27 mouse cellular contexts compared by ENCODE assay signal in genomic region chr12:100477474-100477873, GRCm38 (mm10). TPM values are rescaled to one million over a fixed set of nuclear protein-coding genes. Genes with fewer than 3 reads are reported as not detected.
A peak's percentile ranks its signal among the peaks of the same experiment; 100 is the strongest.
DNase-seq lines count a peak whose midpoint lies in the region; ATAC-seq and TF ChIP-seq lines count a peak whose summit lies in the region.
"Had no signal": no experiment of that assay in that cellular context is flagged by ENCODE, and none has a peak within 500 bp of the region (broad histone marks: within the 10 kb centered on the region; RNA-seq: fewer than 3 reads in every experiment).

No protein-coding gene starts in this region.

- no peaks in the 10 kb centered on the region for H3K27me3 ChIP-seq in liver, adult 2 months (ENCODE audit: control insufficient read depth, insufficient read depth, low read length)
- H3K27me3 ChIP-seq in liver, postnatal 0 days (ENCODE audit: insufficient read depth, low read length), result no peaks in the 10 kb centered on the region
- H3K27me3 ChIP-seq in lung, postnatal 0 days (replicated peaks; ENCODE audit: insufficient read depth, low read length), result no peaks in the 10 kb centered on the region
- no peaks in the 10 kb centered on the region for H3K27me3 ChIP-seq in forebrain, embryonic 13.5 days
- H3K27me3 ChIP-seq: forebrain, embryonic 12.5 days; hindbrain, embryonic 15.5 days; limb, embryonic 13.5 days; liver, embryonic 12.5 days; midbrain, embryonic 12.5 days; Patski had no signal

- no peaks in the 10 kb centered on the region; the same call in 1 of the 2 replicates for H3K79me2 ChIP-seq in liver, adult 2 months (ENCODE audit: control insufficient read depth, insufficient read depth, low read length)

- WGBS in liver, adult 2 months, result 67% methylated on average over 6 of the region's 6 CpGs
- 74% methylated on average over 6 of the region's 6 CpGs for WGBS in liver, postnatal 0 days (ENCODE audit: insufficient replicate concordance)
- WGBS in lung, postnatal 0 days, result 59% methylated on average over 6 of the region's 6 CpGs
- 80% methylated on average over 6 of the region's 6 CpGs for WGBS in forebrain, embryonic 13.5 days

- intact Hi-C loops in gastrocnemius, adult 2 months (cut with DNase I), result loop anchor here (5.0 kb wide), 1 partner anchor 290 kb away; no protein-coding TSS in a partner anchor

- peaks cover 2% of the 10 kb centered on the region; the same call in 1 of the 2 replicates for H3K36me3 ChIP-seq in liver, adult 2 months (ENCODE audit: control insufficient read depth, insufficient read depth, low read length)
- no peaks in the 10 kb centered on the region for H3K36me3 ChIP-seq in liver, postnatal 0 days (replicated peaks; ENCODE audit: insufficient read depth, low read length)
- no peaks in the 10 kb centered on the region for H3K36me3 ChIP-seq in lung, postnatal 0 days (ENCODE audit: insufficient read depth, low read length)
- H3K36me3 ChIP-seq in forebrain, embryonic 13.5 days (ENCODE audit: poor library complexity, severe bottlenecking), result peaks cover 4% of the 10 kb centered on the region; the same call in 1 of the 2 replicates
- H3K36me3 ChIP-seq: liver, embryonic 12.5 days had no signal

- H3K4me2 ChIP-seq in liver, postnatal 0 days (ENCODE audit: low read depth, low read length), result no peak overlapping the region
- H3K4me2 ChIP-seq in lung, postnatal 0 days (replicated peaks; ENCODE audit: low read depth, low read length), result no peak overlapping the region
- no peak overlapping the region for H3K4me2 ChIP-seq in forebrain, embryonic 13.5 days
- H3K4me2 ChIP-seq: forebrain, embryonic 12.5 days; hindbrain, embryonic 15.5 days; limb, embryonic 13.5 days; liver, embryonic 12.5 days; midbrain, embryonic 12.5 days had no signal

- no peak for TF ChIP-seq POLR2A in liver, adult 2 months (IDR thresholded peaks at IDR 0.05; ENCODE audit: extremely low read depth, insufficient read depth, low read length)

- no peak for DNase-seq in gastrocnemius, adult 2 months
- DNase-seq in gastrocnemius, postnatal 10 days, result no peak
- peak; percentile 47 for DNase-seq in liver, adult 2 months (ENCODE audit: extremely low read depth, low read depth, low spot score)
- DNase-seq in liver, postnatal 0 days, result no peak
- DNase-seq in 416B (ENCODE audit: low read depth), result peak; percentile 30
- no peak for DNase-seq in lung, postnatal 0 days (ENCODE audit: low spot score)
- DNase-seq: adrenal gland, postnatal 10 days; cerebellum, adult 18-20 months; cerebellum, postnatal 10 days; heart, postnatal 14 days; kidney, adult 11 months; kidney, postnatal 14 days; lung, adult 18-20 months; lung, postnatal 10 days; thymus, postnatal 14 days had no signal

- peak overlapping the region; percentile 94 for H3K27ac ChIP-seq in gastrocnemius, adult 2 months
- H3K27ac ChIP-seq in liver, adult 2 months (replicated peaks; ENCODE audit: insufficient read depth, low read depth, low read length), result no peak overlapping the region
- H3K27ac ChIP-seq in liver, postnatal 0 days (ENCODE audit: low read depth), result no peak overlapping the region
- H3K27ac ChIP-seq in lung, postnatal 0 days (ENCODE audit: low read length), result no peak overlapping the region
- H3K27ac ChIP-seq in forebrain, embryonic 13.5 days, result no peak overlapping the region
- H3K27ac ChIP-seq: forebrain, embryonic 12.5 days; hindbrain, embryonic 10.5 days; hindbrain, embryonic 15.5 days; limb, embryonic 13.5 days; liver, embryonic 12.5 days; midbrain, embryonic 12.5 days; stomach, postnatal 0 days had no signal

- no peaks in the 10 kb centered on the region for H3K9me3 ChIP-seq in liver, postnatal 0 days (ENCODE audit: low read length)
- H3K9me3 ChIP-seq in lung, postnatal 0 days (ENCODE audit: low read length), result no peaks in the 10 kb centered on the region
- H3K9me3 ChIP-seq in forebrain, embryonic 13.5 days (replicated peaks), result no peaks in the 10 kb centered on the region
- H3K9me3 ChIP-seq: forebrain, embryonic 12.5 days; hindbrain, embryonic 10.5 days; hindbrain, embryonic 15.5 days; limb, embryonic 13.5 days; liver, embryonic 12.5 days; midbrain, embryonic 12.5 days had no signal

- no peak overlapping the region; the same call in 1 of the 2 replicates for H3K4me3 ChIP-seq in gastrocnemius, adult 2 months
- no peak overlapping the region for H3K4me3 ChIP-seq in liver, adult 2 months (ENCODE audit: insufficient read depth, low read depth, low read length)
- no peak overlapping the region for H3K4me3 ChIP-seq in liver, postnatal 0 days (ENCODE audit: low read depth, low read length)
- no peak overlapping the region for H3K4me3 ChIP-seq in lung, postnatal 0 days (ENCODE audit: low read depth, low read length)
- H3K4me3 ChIP-seq in forebrain, embryonic 13.5 days, result no peak overlapping the region
- H3K4me3 ChIP-seq: erythroblast, embryonic 14.5 days; forebrain, embryonic 12.5 days; hindbrain, embryonic 10.5 days; hindbrain, embryonic 15.5 days; limb, embryonic 13.5 days; liver, embryonic 12.5 days; midbrain, embryonic 12.5 days had no signal

- no peak overlapping the region for H3K9ac ChIP-seq in liver, adult 2 months (ENCODE audit: low read depth, low read length)
- no peak overlapping the region for H3K9ac ChIP-seq in liver, postnatal 0 days (replicated peaks)
- H3K9ac ChIP-seq in lung, postnatal 0 days (replicated peaks; ENCODE audit: low read depth), result no peak overlapping the region
- H3K9ac ChIP-seq in forebrain, embryonic 13.5 days, result no peak overlapping the region
- H3K9ac ChIP-seq: forebrain, embryonic 12.5 days; hindbrain, embryonic 15.5 days; limb, embryonic 13.5 days; liver, embryonic 12.5 days; midbrain, embryonic 12.5 days had no signal

- TF ChIP-seq CTCF in gastrocnemius, adult 2 months (IDR thresholded peaks at IDR 0.05), result no peak
- no peak for TF ChIP-seq CTCF in liver, adult 2 months (IDR thresholded peaks at IDR 0.05; ENCODE audit: low read depth, low read length)
- TF ChIP-seq CTCF in liver, postnatal 0 days (IDR thresholded peaks at IDR 0.05; ENCODE audit: low read depth), result no peak
- TF ChIP-seq CTCF in lung, postnatal 0 days (IDR thresholded peaks at IDR 0.05), result no peak

- ATAC-seq in liver, postnatal 0 days, result no peak
- ATAC-seq in granulocyte monocyte progenitor cell, adult 5-6 weeks (replicated peaks; ENCODE audit: poor library complexity, severe bottlenecking), result peak; percentile 31; the same call in 1 of the 2 replicates
- no peak for ATAC-seq in lung, postnatal 0 days
- ATAC-seq in forebrain, embryonic 13.5 days, result no peak
- ATAC-seq: inflammation-experienced regulatory T-cells, adult 6 months; liver, embryonic 12.5 days; Patski had no signal

- TF ChIP-seq EP300 in liver, postnatal 0 days (IDR thresholded peaks at IDR 0.05; ENCODE audit: low read depth), result no peak
- no peak for TF ChIP-seq EP300 in lung, postnatal 0 days (IDR thresholded peaks at IDR 0.05)

- H3K4me1 ChIP-seq in liver, adult 2 months (ENCODE audit: control insufficient read depth, insufficient read depth, low read length), result peaks cover 1% of the 10 kb centered on the region; the same call in 1 of the 2 replicates
- peaks cover 15% of the 10 kb centered on the region for H3K4me1 ChIP-seq in liver, postnatal 0 days (ENCODE audit: insufficient read depth)
- H3K4me1 ChIP-seq in lung, postnatal 0 days (ENCODE audit: insufficient read depth, low read depth, low read length), result no peaks in the 10 kb centered on the region; the same call in 1 of the 2 replicates
- no peaks in the 10 kb centered on the region for H3K4me1 ChIP-seq in forebrain, embryonic 13.5 days
- H3K4me1 ChIP-seq: forebrain, embryonic 12.5 days; hindbrain, embryonic 10.5 days; hindbrain, embryonic 15.5 days; limb, embryonic 13.5 days; midbrain, embryonic 12.5 days had no signal

RNA-seq across cellular contexts. Expression of gene Ttc7b, which starts 43.2 kb away (rescaled TPM):
- 100 to 1,000 TPM; 147 to 160 TPM for total RNA-seq in gastrocnemius, adult 2 months (2021)
- total RNA-seq in gastrocnemius, postnatal 10 days (2021), result 10 to 100 TPM; 73.3 to 74.1 TPM
- total RNA-seq in liver, adult 2 months (2014; rRNA removed), result 7.7 and 10.1 TPM in 2 replicates
- 10.7 and 10.9 TPM in 2 replicates for polyA plus RNA-seq in liver, adult 2 months (2012; rRNA removed)
- polyA plus RNA-seq in liver, postnatal 0 days (2015; fragmentation: Nextera tagmentation; extraction: Ambion mirVana), result 2.2 and 3.3 TPM in 2 replicates
- total RNA-seq in granulocyte monocyte progenitor cell, adult 5-6 weeks (2014; fragmentation: Nextera tagmentation), result 28.9 and 38.8 TPM in 2 replicates
- 14.9 and 15.4 TPM in 2 replicates for total RNA-seq in granulocyte monocyte progenitor cell, adult 5-6 weeks (2017)
- polyA plus RNA-seq in lung, postnatal 0 days (2015; fragmentation: Nextera tagmentation; extraction: Ambion mirVana), result 6.6 and 6.9 TPM in 2 replicates
- polyA plus RNA-seq in forebrain, embryonic 13.5 days (2015; fragmentation: Nextera tagmentation; extraction: Ambion mirVana), result 4.5 and 4.7 TPM in 2 replicates

Comparison
In these comparisons a context has a peak if more than half of its experiments do, and no peak if none do; other contexts are left out.
1. DNase-seq: peak in liver, adult 2 months (single experiment) and 416B (single experiment); none in gastrocnemius, adult 2 months (single experiment), gastrocnemius, postnatal 10 days (single experiment), liver, postnatal 0 days (single experiment) and lung, postnatal 0 days (single experiment).